Mouse (Mus musculus): ENCODE measurements around the gene Gdf15.

GRCm38 (mm10) chr8:70584606-70585257 lies 47.5 kb downstream of the Gdf15 start:
- no peak for TF ChIP-seq CTCF (IDR thresholded peaks at IDR 0.05; ENCODE audit: control insufficient read depth, insufficient read depth, low read length)
- no peak for TF ChIP-seq POLR2A (IDR thresholded peaks at IDR 0.05; ENCODE audit: borderline replicate concordance, control insufficient read depth, low read depth, low read length)
